Mouse (Mus musculus) limb, embryonic 15.5 days (tissue): ENCODE measurements around the gene Ubxn4. TPM values are rescaled to one million over a fixed set of nuclear protein-coding genes. Genes with fewer than 3 reads are reported as not detected.

Source experiments
- ATAC-seq: fragments of 200-750 bp; cut with Nextera tagmentation; 2 replicates; pipeline ENCODE4 v1.8.0; 2017; ENCODE audit warnings: low read depth, moderate TSS enrichment; ENCODE audit not compliant: insufficient number of reproducible peaks, low FRiP score, low TSS enrichment
- H3K27ac ChIP-seq: fragments of 300-500 bp; sonication (generic); 2 replicates; pipeline ENCODE4 v1.5.1; 2015; ENCODE audit warnings: moderate library complexity, mild to moderate bottlenecking, inconsistent platforms
- H3K27me3 ChIP-seq: fragments of 300-500 bp; sonication (generic); 2 replicates; pipeline ENCODE4 v1.6.1; 2015; ENCODE audit warnings: inconsistent platforms
- H3K36me3 ChIP-seq: fragments of 300-500 bp; sonication (generic); 2 replicates; pipeline ENCODE4 v1.6.1; 2015; ENCODE audit warnings: inconsistent platforms
- H3K4me1 ChIP-seq: fragments of 300-500 bp; sonication (generic); 2 replicates; pipeline ENCODE4 v1.6.1; 2015; ENCODE audit warnings: inconsistent platforms
- H3K4me2 ChIP-seq: fragments of 300-500 bp; sonication (generic); 2 replicates; pipeline ENCODE4 v1.6.1; 2015; ENCODE audit warnings: mild to moderate bottlenecking, inconsistent platforms
- H3K4me3 ChIP-seq: fragments of 300-500 bp; sonication (generic); 2 replicates; pipeline ENCODE4 v1.5.1; 2015; ENCODE audit warnings: mild to moderate bottlenecking, inconsistent platforms
- H3K9ac ChIP-seq: fragments of 300-500 bp; sonication (generic); 2 replicates; pipeline ENCODE4 v1.6.1; 2015; ENCODE audit warnings: inconsistent platforms
- H3K9me3 ChIP-seq: fragments of 300-500 bp; sonication (generic); 2 replicates; pipeline ENCODE4 v1.6.1; 2016; ENCODE audit warnings: inconsistent platforms
- WGBS: fragments of 180-500 bp; shearing (Covaris S2); methylation state at CpG from one replicate; pipeline ENCODE4 v1.1.7; 2015; 5-methylcytosine and 5-hydroxymethylcytosine counted together
- polyA plus RNA-seq: library from polyadenylated mRNA; unstranded; fragments of >200 nt; fragmentation: Nextera tagmentation; extraction: Ambion mirVana; gene quantifications from 2 replicates; pipeline ENCODE4 v1.2.1, GENCODE M21; 2015

Gene Ubxn4
- polyA plus RNA-seq, 1 experiment from 2014 or later, result 83.2 TPM

DNA sequence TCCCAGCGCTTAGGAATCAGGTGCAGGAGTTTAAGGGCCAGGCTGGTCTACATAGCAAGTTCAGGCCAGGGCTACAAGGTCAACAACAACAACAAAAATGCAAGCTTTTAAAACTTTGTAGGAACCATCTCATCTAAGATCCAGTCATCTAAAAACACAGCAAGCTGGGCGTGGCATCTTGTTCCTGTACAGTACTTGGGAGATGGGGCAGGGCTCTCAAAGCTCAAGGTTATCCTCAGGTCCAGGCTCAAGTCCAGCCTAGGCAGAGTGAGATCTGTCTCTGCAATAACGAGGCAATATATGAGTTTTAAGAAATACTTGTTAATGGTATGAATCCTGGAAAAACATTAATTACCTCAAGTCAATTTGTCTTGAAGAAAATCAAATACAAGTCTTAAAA lies 34.8 kb downstream of the Ubxn4 start:
- Histone ChIP-seq H3K27ac (no peak overlapping the region), H3K9ac (no peak overlapping the region), H3K9me3 (no peaks in the 10 kb centered on the region), H3K27me3 (no peaks in the 10 kb centered on the region), H3K4me1 (no peaks in the 10 kb centered on the region), H3K4me3 (no peak overlapping the region), H3K4me2 (no peak overlapping the region), H3K36me3 (peaks cover 77% of the 10 kb centered on the region)
- WGBS, result 96% methylated on average over 3 of the region's 3 CpGs
- no peak for ATAC-seq

DNA sequence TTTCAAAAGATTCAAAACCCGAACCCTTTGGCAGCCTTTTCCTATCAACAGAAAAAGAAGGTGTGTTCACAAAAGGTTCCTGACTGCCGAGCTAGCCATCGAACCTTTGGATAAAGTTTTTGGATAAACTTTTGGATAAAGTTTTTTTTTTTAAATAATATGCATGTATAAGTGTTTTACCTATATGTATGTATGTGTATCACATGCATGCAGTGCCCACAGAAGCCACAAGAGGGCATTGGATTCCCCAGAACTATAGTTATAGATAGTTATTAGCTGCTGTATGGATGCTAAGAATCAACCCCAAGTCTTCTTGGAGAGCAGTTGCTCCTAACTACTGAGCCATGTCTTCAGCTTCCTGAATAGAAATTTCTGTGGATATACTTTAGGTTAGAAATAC lies 38.0 kb downstream of the Ubxn4 start:
- Histone ChIP-seq H3K4me1 (no peaks in the 10 kb centered on the region), H3K9me3 (no peaks in the 10 kb centered on the region), H3K4me2 (no peak overlapping the region), H3K36me3 (peaks cover 51% of the 10 kb centered on the region), H3K27ac (no peak overlapping the region), H3K27me3 (no peaks in the 10 kb centered on the region), H3K9ac (no peak overlapping the region), H3K4me3 (no peak overlapping the region)
- ATAC-seq, result no peak
- WGBS, result 96% methylated on average over 3 of the region's 3 CpGs

DNA sequence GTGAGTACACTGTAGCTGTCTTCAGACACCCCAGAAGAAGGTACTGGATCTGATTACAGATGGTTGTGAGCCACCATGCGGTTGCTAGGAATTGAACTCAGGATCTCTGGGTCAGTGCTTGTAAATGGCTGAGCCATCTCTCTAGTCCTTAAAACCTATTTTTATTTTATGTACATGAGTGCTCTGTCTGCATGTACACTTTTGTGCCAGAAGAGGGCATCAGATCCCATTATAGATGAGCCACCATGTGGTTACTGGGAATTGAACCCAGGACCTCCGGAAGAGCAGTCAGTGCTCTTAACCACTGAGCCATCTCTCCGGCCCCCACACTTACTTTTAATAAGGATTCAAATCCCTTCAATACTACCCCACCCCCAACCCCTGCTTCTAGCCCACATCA lies 39.2 kb downstream of the Ubxn4 start:
- H3K4me3 ChIP-seq, result no peak overlapping the region
- WGBS, result 93% methylated on average over 3 of the region's 3 CpGs

DNA sequence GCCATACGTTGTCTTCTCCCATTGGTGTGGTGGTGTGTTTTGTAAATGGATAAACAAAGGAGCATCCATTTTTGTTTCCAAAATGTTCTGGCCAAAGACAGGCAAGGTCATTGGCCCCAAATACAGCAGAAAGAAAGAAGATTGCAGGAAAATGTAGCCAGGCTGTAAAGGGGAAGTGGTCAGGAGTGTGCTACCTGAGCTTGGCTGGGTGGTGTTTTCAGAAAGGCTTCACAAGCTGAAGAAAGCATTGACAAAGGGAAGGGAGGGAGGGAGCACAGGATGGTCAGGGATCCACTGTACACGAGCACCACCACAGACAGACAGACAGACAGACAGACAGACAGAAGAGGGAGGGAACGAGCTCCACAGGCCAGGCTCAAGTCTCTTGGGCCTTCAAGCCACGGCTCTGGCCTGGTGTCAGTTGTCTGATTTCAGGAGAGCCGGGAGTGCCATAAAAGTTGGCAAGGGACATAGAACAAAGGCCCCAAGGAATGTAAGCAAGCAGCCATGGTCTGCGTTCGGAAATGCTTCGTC lies 40.5 kb downstream of the Ubxn4 start:
- H3K4me3 ChIP-seq, result no peak overlapping the region
- H3K27ac ChIP-seq, result no peak overlapping the region
- peaks cover 27% of the 10 kb centered on the region for H3K36me3 ChIP-seq
- ATAC-seq, result no peak
- no peaks in the 10 kb centered on the region for H3K9me3 ChIP-seq
- no peak overlapping the region for H3K9ac ChIP-seq
- H3K4me2 ChIP-seq, result no peak overlapping the region
- H3K27me3 ChIP-seq, result no peaks in the 10 kb centered on the region
- no peaks in the 10 kb centered on the region for H3K4me1 ChIP-seq
- 65% methylated on average over 8 of the region's 8 CpGs for WGBS

More for the DNA sequence above, 39.2 kb downstream of the Ubxn4 start:
- ATAC-seq, result no peak
- H3K27ac ChIP-seq, result no peak overlapping the region
- H3K9ac ChIP-seq, result no peak overlapping the region
- H3K9me3 ChIP-seq, result no peaks in the 10 kb centered on the region
- no peaks in the 10 kb centered on the region for H3K4me1 ChIP-seq
- peaks cover 40% of the 10 kb centered on the region for H3K36me3 ChIP-seq
- H3K4me2 ChIP-seq, result no peak overlapping the region
- no peaks in the 10 kb centered on the region for H3K27me3 ChIP-seq

DNA sequence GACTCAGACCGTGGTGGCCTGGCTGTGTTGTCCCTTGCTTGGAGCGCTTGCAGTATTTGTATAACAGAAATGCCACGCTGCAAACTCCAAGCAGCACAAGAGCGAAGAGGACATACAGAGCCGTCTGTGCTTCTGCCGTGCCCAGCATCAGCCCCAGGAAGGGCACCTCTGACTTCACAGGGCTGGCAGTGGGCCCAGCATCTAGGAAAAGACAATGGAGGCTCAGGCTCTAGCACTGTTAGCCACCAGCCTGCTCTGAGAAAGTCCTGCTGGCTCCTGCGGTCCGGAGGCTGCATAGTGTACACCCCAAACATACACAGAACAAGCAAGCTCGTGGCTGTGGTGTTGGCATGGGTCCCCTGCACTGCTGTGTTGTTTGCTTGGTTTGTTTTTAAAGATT lies 41.4 kb downstream of the Ubxn4 start:
- no peaks in the 10 kb centered on the region for H3K27me3 ChIP-seq
- WGBS, result 89% methylated on average over 9 of the region's 9 CpGs
- H3K9me3 ChIP-seq, result no peaks in the 10 kb centered on the region
- H3K9ac ChIP-seq, result no peak overlapping the region
- H3K36me3 ChIP-seq, result peaks cover 18% of the 10 kb centered on the region
- no peak for ATAC-seq
- H3K4me2 ChIP-seq, result no peak overlapping the region
- H3K27ac ChIP-seq, result no peak overlapping the region
- H3K4me3 ChIP-seq, result no peak overlapping the region
- no peaks in the 10 kb centered on the region for H3K4me1 ChIP-seq

DNA sequence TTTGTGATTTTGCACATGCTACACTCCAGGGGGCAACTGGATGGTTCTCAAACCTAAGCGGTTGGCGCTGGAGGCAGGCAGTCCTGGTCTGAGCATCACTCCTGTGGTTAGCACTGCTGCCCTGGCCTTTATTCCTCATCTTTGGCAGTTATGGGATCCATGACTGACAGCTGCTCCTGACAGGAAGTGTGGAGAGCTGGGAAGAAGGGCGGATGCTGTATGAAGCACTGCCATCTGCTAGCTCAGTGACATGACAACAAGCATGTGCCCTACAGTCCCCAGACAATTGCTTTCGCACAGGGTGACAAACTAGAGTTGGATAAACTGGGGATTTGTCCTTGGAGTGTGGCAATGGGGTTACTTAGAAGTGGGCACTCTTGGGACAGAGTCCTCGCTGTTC lies 46.5 kb downstream of the Ubxn4 start:
- H3K9ac ChIP-seq, result no peak overlapping the region
- no peaks in the 10 kb centered on the region for H3K36me3 ChIP-seq
- H3K27me3 ChIP-seq, result no peaks in the 10 kb centered on the region
- no peaks in the 10 kb centered on the region for H3K9me3 ChIP-seq
- H3K27ac ChIP-seq, result no peak overlapping the region
- ATAC-seq, result no peak
- no peaks in the 10 kb centered on the region for H3K4me1 ChIP-seq
- no peak overlapping the region for H3K4me3 ChIP-seq
- H3K4me2 ChIP-seq, result no peak overlapping the region
- WGBS, result 88% methylated on average over 5 of the region's 5 CpGs

DNA sequence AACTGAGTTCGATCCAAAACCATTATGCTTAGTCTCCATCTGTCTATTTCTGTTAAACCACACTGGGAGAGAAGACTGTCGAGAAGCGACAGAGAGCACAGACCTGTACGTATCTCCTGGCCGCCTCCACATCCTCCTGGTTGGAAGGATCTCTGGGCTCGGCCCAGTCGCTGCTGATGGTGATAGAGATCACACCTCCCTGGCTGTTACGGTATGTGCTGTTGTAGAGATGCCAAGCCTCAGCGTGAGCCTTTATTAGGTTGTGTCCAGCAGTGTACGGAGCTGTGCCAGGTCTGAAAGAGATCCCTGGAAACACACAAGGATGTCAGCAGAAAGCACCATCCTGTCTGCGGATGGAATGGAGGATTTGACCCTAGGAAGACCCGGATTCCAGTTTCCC lies 49.8 kb downstream of the Ubxn4 start:
- 83% methylated on average over 12 of the region's 12 CpGs for WGBS
- H3K4me1 ChIP-seq, result no peaks in the 10 kb centered on the region

DNA sequence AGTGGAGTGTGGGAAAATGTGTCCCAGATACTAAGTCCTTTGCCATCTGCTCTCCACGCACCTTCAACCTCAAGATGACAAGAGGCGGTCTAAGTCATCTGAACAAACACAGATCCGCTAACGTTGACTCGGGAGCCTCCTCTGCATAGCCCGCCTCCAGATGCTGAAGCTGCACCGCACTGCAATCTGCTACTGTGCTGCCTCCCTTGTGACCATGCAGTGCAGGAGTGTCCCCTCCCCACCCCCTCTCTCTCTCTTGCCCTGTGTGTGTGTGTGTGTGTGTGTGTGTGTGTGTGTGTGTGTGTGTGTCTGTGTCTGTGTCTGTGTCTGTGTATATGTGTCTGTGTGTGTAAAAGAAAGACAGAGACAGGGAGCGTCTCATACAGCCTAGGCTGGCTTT lies 51.5 kb downstream of the Ubxn4 start:
- no peak for ATAC-seq
- no peak overlapping the region for H3K27ac ChIP-seq
- 76% methylated on average over 8 of the region's 8 CpGs for WGBS

More for the DNA sequence above, 49.8 kb downstream of the Ubxn4 start:
- H3K27ac ChIP-seq, result no peak overlapping the region
- ATAC-seq, result no peak
- H3K36me3 ChIP-seq, result no peaks in the 10 kb centered on the region
- H3K4me2 ChIP-seq, result no peak overlapping the region
- H3K9me3 ChIP-seq, result no peaks in the 10 kb centered on the region
- H3K4me3 ChIP-seq, result no peak overlapping the region
- H3K27me3 ChIP-seq, result no peaks in the 10 kb centered on the region
- no peak overlapping the region for H3K9ac ChIP-seq

DNA sequence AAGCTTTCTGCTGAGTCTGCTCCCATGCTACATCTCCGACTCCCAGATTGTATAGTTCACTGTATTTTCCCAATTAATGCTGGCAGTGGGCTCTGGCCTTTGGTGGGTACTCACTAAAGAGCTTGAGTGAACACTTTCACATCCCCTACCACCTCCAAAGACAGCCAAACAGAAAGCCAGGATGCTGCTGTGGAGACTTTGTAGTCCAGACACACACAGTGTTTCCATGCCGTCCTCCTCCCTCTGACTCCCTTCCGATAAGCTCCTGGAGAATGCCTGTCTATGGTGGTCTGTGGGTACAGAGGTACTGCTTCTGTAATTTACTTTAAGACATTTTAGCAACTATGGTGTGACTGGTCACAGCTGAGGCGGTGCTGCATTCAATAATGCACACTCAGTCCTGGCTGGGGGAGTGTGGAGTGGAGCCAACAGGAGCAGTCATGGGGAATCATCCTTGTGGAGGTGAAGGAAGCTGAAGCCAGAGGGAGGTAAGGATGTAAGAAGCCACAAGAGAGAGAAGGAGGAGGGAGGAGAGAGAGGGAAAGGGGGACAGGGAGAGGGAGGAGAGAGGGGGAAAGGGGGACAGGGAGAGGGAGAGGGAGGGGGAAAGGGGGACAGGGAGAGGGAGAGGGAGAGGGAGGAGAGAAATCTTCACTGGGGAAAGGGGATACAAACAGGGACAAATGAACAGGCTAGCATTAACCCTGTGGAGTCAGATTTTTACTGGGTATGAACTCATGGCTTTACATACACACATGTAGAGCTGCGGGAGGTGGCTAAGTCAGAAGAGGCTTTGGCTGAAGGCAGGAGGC lies 52.2 kb downstream of the Ubxn4 start:
- 60% methylated on average over 5 of the region's 5 CpGs for WGBS
- H3K4me1 ChIP-seq, result no peaks in the 10 kb centered on the region
- no peaks in the 10 kb centered on the region for H3K9me3 ChIP-seq
- no peak overlapping the region for H3K9ac ChIP-seq
- no peak overlapping the region for H3K27ac ChIP-seq
- no peak overlapping the region for H3K4me3 ChIP-seq
- no peaks in the 10 kb centered on the region for H3K27me3 ChIP-seq
- H3K4me2 ChIP-seq, result no peak overlapping the region
- ATAC-seq, result no peak
- peaks cover 1% of the 10 kb centered on the region; the same call in 1 of the 2 replicates for H3K36me3 ChIP-seq

More for the DNA sequence above, 51.5 kb downstream of the Ubxn4 start:
- H3K27me3 ChIP-seq, result no peaks in the 10 kb centered on the region
- no peaks in the 10 kb centered on the region for H3K36me3 ChIP-seq
- no peak overlapping the region for H3K9ac ChIP-seq
- H3K4me1 ChIP-seq, result no peaks in the 10 kb centered on the region
- no peaks in the 10 kb centered on the region for H3K9me3 ChIP-seq
- H3K4me3 ChIP-seq, result no peak overlapping the region
- H3K4me2 ChIP-seq, result no peak overlapping the region

DNA sequence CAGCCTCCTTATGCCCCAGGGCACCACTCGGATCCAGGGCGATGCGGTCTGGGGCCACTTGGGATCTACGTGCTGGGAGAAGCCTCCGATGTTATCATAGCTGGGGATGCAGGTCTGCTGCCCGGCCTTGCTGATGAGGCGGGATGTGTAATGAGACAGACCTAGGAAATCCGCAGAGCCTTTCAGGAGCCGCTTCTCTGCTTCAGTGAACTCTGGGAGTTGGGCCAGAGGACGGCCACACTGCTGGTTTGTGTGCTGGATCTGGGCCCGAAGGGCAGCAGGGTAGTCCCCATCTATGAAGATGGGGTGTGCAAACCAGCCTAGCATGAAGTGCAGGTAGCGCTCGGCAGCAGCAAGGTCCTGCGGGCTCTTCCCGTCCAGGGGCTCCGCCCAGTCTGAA lies 60.1 kb downstream of the Ubxn4 start:
- H3K4me2 ChIP-seq, result no peak overlapping the region
- ATAC-seq, result no peak
- no peaks in the 10 kb centered on the region for H3K4me1 ChIP-seq
- 94% methylated on average over 16 of the region's 16 CpGs for WGBS
- no peaks in the 10 kb centered on the region for H3K27me3 ChIP-seq
- no peak overlapping the region for H3K4me3 ChIP-seq
- H3K27ac ChIP-seq, result no peak overlapping the region
- no peak overlapping the region for H3K9ac ChIP-seq
- H3K9me3 ChIP-seq, result no peaks in the 10 kb centered on the region
- peaks cover 2% of the 10 kb centered on the region; the same call in 1 of the 2 replicates for H3K36me3 ChIP-seq

DNA sequence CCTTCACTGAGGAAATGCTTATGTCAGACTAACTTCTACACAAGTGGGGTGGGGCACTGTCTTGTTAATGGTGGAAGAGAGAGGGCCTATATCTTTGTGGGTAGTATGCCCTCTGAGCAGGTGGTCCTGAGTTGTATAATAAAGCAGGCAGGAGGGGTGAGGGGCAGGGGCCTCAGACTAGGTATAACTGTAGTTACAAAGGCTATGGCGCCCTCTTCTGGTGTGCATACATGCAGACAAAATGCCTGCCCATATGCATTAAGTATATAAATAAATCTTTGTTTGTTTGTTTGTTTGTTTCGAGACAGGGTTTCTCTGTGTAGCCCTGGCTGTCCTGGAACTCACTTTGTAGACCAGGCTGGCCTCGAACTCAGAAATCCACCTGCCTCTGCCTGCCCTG lies 65.3 kb downstream of the Ubxn4 start:
- WGBS, result 75% methylated on average over 3 of the region's 3 CpGs
- no peak overlapping the region for H3K27ac ChIP-seq
- H3K36me3 ChIP-seq, result no peaks in the 10 kb centered on the region
- H3K4me2 ChIP-seq, result no peak overlapping the region
- H3K9me3 ChIP-seq, result no peaks in the 10 kb centered on the region
- H3K27me3 ChIP-seq, result no peaks in the 10 kb centered on the region
- H3K4me3 ChIP-seq, result no peak overlapping the region
- no peak overlapping the region for H3K9ac ChIP-seq
- H3K4me1 ChIP-seq, result no peaks in the 10 kb centered on the region
- no peak for ATAC-seq

DNA sequence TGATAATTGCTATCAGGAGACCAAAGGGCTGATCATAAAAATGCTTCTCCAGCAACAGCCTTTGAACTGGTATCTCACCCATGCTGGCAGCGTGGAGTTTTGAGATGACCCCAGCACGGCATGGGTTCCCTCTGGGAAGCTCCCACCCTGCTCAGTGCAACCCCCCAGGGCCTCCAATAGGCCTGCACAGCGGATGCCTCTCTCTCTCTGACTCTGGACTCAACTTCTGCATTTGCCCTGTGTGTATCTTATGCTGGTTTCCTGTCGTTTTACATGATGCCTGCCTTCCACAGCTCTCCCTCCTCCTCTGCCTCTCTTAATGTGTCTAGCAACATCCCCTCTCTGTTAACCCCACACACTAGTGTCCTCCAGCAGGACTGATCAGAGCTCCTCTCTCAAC lies 70.9 kb downstream of the Ubxn4 start:
- H3K36me3 ChIP-seq, result no peaks in the 10 kb centered on the region
- no peak overlapping the region for H3K4me3 ChIP-seq
- H3K27ac ChIP-seq, result no peak overlapping the region
- no peak overlapping the region for H3K4me2 ChIP-seq
- no peaks in the 10 kb centered on the region for H3K4me1 ChIP-seq
- H3K27me3 ChIP-seq, result no peaks in the 10 kb centered on the region
- ATAC-seq, result no peak
- WGBS, result 68% methylated on average over 4 of the region's 4 CpGs
- H3K9me3 ChIP-seq, result no peaks in the 10 kb centered on the region
- no peak overlapping the region for H3K9ac ChIP-seq
